Mouse (Mus musculus) liver, embryonic 14.5 days (tissue): ENCODE data around the gene Klhl26.

ENCODE experiments used
- CTCF ChIP-seq: IDR thresholded peaks from 2 replicates; pipeline ENCODE4 v1.5.1; 2016; ENCODE audit warnings: antibody characterized with exemption, low read depth, control low read depth
- EP300 ChIP-seq: IDR thresholded peaks from 2 replicates; pipeline ENCODE4 v1.6.1; 2016; ENCODE audit warnings: antibody characterized with exemption, low read depth

GRCm38 (mm10) chr8:70406427-70407069, 70.2 kb downstream of the Klhl26 start:
- TF ChIP-seq EP300, result no peak
- TF ChIP-seq CTCF, result no peak
